Mouse (Mus musculus) urinary bladder, postnatal 36 days (tissue): ENCODE results near the gene Cd52.
A peak's percentile ranks its signal among the peaks of the same experiment; 100 is the strongest.

ENCODE experiments used
- DNase-seq, 2 experiments: peaks; one replicate each; pipeline ENCODE4 v3.0.0; 2022; ENCODE audit warnings: low spot score in 2 of 2, mixed read lengths in 1 of 2

Gene Cd52

DNA sequence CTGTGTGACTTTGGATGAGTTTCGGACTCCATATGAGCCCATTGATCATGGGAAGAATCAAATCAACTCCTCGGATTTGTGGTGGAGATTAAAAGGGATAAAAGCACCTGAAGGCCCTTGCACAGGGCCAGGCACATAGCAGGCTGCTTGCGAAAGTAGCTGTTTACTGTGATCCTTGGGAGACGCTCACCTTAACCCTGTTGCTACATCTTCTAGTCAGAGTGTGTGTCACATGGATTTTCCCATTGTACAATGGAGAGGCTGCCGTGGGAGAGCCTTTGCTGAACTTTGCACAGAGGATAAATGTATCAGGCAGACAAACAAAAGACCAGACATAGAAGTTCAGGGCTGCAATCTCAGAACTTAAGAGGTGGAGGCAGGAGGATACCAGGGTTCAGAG is 43.0 kb downstream of the Cd52 start:
- no peak for DNase-seq

DNA sequence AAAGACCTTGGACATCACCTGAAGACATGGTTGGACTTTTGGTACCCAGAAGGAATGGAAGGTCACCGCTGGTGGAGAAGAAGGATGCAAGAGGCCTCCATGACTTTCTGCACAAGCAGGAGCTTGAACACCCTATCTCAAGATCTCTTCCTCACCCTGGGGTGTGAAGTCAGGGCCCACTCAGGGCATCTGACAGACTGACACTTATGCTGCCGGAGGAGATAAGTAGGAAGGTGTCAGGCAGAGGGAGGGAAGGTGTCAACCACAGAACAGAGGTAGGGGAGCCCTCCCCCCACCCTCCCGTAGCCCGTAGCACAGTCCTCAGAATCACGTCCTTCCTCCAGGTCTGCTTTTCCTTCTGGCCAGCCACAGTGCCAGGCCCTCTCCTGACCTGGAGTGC is 47.2 kb downstream of the Cd52 start:
- no peak for DNase-seq

DNA sequence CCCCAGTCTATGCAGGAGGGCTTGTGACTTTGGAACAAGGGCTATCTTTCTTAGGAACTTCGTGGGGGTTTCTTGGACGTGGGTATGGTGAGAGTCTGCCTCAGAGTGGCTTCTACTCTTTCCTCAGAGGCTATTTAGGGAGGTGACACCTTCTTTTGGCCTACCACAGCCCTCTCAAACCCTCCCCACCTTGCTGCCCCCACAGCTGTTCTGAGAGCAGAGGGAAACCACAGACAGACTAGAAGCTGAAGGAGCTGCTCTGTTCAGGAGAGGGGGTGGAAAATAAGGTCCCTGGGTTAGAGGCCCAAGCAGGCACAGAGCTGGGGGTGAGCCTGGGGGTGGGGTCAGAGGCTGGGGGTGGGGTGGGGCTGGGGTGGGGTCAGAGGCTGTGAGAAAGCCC is 51.8 kb downstream of the Cd52 start:
- DNase-seq = no peak

DNA sequence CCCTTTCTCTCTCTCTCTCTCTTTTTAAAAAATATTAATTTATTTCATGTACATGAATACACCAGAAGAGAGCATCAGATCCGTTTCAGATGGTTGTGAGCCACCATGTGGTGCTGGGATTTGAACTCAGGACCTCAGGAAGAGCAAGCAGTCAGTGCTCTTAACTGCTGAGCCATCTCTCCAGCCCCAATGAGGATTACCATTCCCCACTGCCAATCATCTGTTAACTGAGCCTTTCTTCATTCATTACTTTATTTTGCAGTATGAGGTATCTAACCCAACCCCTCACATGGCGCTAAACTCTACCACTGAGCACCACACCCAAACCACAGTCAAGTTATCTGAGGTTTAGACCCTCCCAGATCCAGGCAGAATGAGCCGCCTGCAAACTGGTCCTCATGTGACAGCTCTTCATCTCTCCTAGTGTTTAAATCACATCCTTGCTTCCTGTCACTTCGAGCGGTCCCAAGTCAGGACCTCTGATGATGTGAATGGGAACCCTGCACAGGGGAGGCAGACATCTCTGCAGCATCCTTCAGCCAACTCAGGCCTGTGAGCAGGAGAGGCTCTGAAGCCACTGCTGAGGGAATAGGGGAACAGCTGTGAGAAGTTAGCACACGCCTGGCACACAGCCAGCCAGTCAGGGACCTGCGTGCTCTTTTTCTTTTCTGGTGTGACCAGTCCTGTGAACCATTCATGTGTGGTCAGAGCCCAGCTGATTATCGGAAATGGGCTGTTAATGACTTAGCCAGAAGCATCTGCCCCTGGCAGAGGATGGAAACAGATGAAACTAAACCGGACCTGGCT is 53.4 kb downstream of the Cd52 start:
- DNase-seq = no peak

DNA sequence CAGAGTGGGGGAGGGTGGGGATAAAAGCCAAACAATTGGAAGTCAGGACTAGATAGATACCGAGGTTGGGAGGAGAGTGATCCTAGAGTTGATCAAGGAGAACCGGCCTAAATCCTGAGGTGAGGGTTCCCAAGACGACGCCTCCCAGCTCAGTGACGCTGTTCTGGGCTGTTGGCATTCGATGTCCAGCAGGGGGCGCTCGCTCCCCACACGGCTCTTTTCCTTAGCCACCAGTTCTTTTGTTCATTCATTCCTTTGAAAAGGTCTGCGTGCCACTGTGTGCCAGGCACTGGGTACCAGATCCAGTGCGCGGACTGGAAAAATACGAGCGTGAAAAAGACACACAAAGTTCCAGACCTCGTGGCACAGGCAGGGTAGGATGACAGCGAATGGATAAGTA is 58.9 kb downstream of the Cd52 start:
- peak; percentile 65 to 75 for DNase-seq
